Mouse (Mus musculus) CH12.LX (cell line): ENCODE measurements at regions not wholly inside any gene's neighbourhood (a gene's known extent, or its start where the extent isn't known, plus 50 kb on each side); places are given as distances from the start of the nearest gene placed in this dataset.

Experiments
- CHD2 ChIP-seq: IDR thresholded peaks from 2 replicates; pipeline ENCODE4 v1.6.1; 2011; ENCODE audit warnings: low read length, improper control_type of control experiment
- CTCF ChIP-seq, 2 experiments: IDR thresholded peaks in 1 of 2; conservative IDR thresholded peaks in 1 of 2; 2 replicates each; pipeline ENCODE4 v1.5.1; 2011 to 2012; ENCODE audit warnings: low read depth in 2 of 2, low read length in 2 of 2, improper control_type of control experiment in 1 of 2, inconsistent platforms in 1 of 2, mild to moderate bottlenecking in 1 of 2, moderate library complexity in 1 of 2
- EP300 ChIP-seq: IDR thresholded peaks from 2 replicates; pipeline ENCODE4 v1.6.1; 2011; ENCODE audit warnings: low read length, improper control_type of control experiment
- HCFC1 ChIP-seq: IDR thresholded peaks from 2 replicates; pipeline ENCODE4 v1.6.1; 2012; ENCODE audit warnings: low read depth, mild to moderate bottlenecking, inconsistent platforms, low read length, improper control_type of control experiment
- KAT2A ChIP-seq: IDR thresholded peaks from 2 replicates; pipeline ENCODE4 v1.6.1; 2012; ENCODE audit warnings: low read length, improper control_type of control experiment, inconsistent platforms; ENCODE audit not compliant: insufficient replicate concordance
- POLR2A ChIP-seq: IDR thresholded peaks from 2 replicates; pipeline ENCODE4 v1.6.1; 2011; ENCODE audit warnings: low read depth, mild to moderate bottlenecking, improper control_type of control experiment, low read length
- POLR2AphosphoS2 ChIP-seq: IDR thresholded peaks from 2 replicates; pipeline ENCODE4 v1.6.1; 2011; ENCODE audit warnings: low read depth, low read length, improper control_type of control experiment
- RCOR1 ChIP-seq: conservative IDR thresholded peaks from 2 replicates; pipeline ENCODE4 v1.6.1; 2012; ENCODE audit warnings: low read depth, mild to moderate bottlenecking, inconsistent platforms, low read length, improper control_type of control experiment
- TBP ChIP-seq: conservative IDR thresholded peaks from 2 replicates; pipeline ENCODE4 v1.6.1; 2011; ENCODE audit warnings: low read depth, low read length, improper control_type of control experiment
- UBTF ChIP-seq: IDR thresholded peaks from 2 replicates; pipeline ENCODE4 v1.6.1; 2012; ENCODE audit warnings: low read depth, mild to moderate bottlenecking, inconsistent platforms, low read length, improper control_type of control experiment, moderate library complexity
- ZC3H11A ChIP-seq: IDR thresholded peaks from 2 replicates; pipeline ENCODE4 v1.6.1; 2012; ENCODE audit warnings: low read depth, mild to moderate bottlenecking, inconsistent platforms, low read length, improper control_type of control experiment
- ZMIZ1 ChIP-seq: IDR thresholded peaks from 2 replicates; pipeline ENCODE4 v1.6.1; 2012; ENCODE audit warnings: low read depth, mild to moderate bottlenecking, inconsistent platforms, low read length, improper control_type of control experiment

- TF ChIP-seq EP300 (no peak), CTCF (conservative IDR thresholded peaks at IDR 0.05 in 1 of 2, IDR thresholded peaks at IDR 0.05 in 1 of 2; ENCODE audit: low read depth in 2 of 2, low read length in 2 of 2) (no peak), TBP (no peak), RCOR1 (no peak), UBTF (no peak), ZMIZ1 (no peak), ZC3H11A (no peak), POLR2A (no peak), KAT2A (no peak), POLR2AphosphoS2 (no peak), CHD2 (no peak), HCFC1 (no peak)
Observed at GRCm38 (mm10) chr4:135053585-135053984, 66.9 kb upstream of the Runx3 start.
